Mouse (Mus musculus): Measurements from ENCODE around the gene Dennd6b. TPM values are rescaled to one million over a fixed set of nuclear protein-coding genes. Genes with fewer than 3 reads are reported as not detected.

The Dennd6b gene
- total RNA-seq (2021) = 10 to 100 TPM; 45.9 to 52.9 TPM
- long read RNA-seq, experiment 1, full-length matches to known transcripts = 26 of 124 reads
- long read RNA-seq, experiment 1, partial matches to known transcripts = 6 of 124 reads
- long read RNA-seq, experiment 1, other reads (novel, unspliced or antisense) = 92 of 124 reads
- long read RNA-seq, experiment 2, full-length matches to known transcripts = 16 of 72 reads
- long read RNA-seq, experiment 2, partial matches to known transcripts = 5 of 72 reads
- long read RNA-seq, experiment 2, other reads (novel, unspliced or antisense) = 51 of 72 reads

- peak; percentile 95 to 96 for DNase-seq (ENCODE audit: low spot score in 2 of 2)
Measured at GRCm38 (mm10) chr15:89196313-89196706, at the start of gene Dennd6b. TSS of gene Dennd6b (minus strand) at chr15:89196496.

- no peak for DNase-seq (ENCODE audit: low spot score in 2 of 2)
Measured at GRCm38 (mm10) chr15:89241025-89241424, 44.7 kb upstream of the Dennd6b start.

DNA sequence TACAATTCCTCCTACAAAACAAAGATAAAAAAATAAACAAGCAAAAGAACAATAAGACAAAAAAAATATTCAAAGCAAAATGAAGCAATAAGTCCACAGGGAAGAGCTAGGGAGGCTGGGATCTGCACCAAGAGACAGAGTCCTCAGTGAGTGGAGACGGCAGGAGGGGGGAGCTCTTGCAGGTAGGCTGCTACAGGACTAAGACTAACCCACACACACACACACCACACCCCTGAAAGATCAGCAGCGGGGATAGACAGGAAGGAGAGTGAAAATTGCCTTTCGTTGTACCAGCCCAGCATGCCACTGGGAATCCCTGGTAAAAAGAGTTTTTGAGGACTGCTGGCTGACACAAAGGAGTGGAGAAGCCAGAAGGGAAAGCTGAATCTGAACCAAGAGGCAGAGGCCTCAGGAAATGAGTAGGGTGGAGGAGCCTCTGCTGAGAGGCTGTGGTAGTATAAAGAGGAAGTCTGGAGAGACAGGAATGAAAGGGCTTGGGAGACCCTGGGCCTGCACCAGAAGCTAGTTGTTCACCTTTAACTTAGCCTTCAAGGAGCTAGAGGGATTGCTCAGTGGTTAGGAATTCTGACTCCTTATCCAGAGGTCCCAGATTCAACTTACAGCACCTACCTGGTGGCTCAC is 43.6 kb upstream of the Dennd6b start:
- DNase-seq (ENCODE audit: low spot score in 2 of 2) = no peak

DNA sequence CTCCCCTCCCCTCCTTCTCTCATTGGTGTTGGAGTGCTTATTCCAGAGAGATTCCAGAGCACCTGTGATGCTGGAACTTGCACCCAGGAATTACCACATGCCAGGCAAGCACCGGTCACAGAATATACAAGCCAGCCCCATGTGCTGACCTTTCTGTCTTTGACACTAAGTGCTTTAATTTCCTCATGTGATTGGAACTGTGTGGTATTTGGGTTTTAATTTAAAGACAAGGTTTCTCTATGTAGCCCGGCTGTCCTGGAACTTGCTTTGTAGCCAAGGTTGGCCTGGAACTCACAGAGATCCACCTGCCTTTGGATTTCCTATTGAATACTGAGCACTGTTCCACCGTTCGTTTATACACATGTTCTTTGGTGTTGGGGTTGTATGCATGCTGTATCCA is 37.8 kb upstream of the Dennd6b start:
- no peak for DNase-seq (ENCODE audit: low spot score in 2 of 2)

- peak in 1 of 2 experiments; percentile 16 for DNase-seq (ENCODE audit: low spot score in 2 of 2)
Measured at GRCm38 (mm10) chr15:89233586-89233985, 37.3 kb upstream of the Dennd6b start.

DNA sequence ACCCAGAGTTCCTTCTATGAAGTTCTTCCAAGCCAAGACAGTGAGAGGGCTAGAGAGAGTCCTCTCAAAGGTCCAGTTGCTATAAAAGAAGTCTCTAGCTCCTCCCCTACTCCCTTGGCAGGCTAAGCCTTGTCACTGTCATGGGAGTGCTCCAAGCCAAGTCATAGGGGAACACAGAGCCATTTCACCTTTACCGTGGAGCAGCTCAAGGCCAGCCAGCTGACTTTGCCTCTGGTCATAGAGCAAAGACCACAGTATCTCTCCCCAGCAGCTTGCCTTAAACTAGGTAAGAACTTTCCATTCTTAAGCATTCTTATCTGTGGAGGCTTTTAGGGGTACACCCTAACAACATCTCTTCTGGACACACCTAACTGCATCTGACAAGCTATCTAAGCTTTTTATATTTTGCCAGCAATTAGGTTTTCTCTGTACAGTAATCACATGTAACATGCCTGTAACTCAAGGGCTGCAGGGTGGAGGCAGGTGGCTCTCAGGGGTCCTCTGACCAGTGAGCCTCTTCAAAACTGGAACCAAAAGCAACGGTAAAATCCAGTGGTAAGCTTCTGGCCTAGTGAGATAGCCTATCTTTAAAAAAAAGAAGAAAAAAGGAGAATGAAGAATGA is 19.4 kb upstream of the Dennd6b start:
- DNase-seq (ENCODE audit: low spot score in 2 of 2) = no peak

DNA sequence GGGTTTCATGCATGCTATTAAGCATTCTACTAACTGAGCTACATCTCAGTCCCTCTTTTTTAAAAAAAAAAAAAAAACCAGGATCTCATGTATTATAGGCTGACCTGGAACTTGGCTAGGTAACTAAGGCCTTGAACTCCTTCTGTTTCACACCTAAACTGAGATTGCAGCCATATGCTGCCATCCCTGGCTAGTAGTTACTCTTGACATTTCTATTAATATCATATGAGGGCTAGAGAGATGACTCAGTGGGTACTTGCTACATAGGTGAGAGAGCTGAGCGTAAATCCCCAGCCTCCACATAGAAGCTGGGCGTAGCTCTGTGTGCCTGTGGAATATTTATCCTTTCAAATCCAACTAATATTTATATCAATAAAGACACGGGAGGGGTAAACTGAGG is 18.7 kb upstream of the Dennd6b start:
- no peak for DNase-seq (ENCODE audit: low spot score in 2 of 2)

GRCm38 (mm10) chr15:89213517-89213916 is 17.2 kb upstream of the Dennd6b start:
- DNase-seq (ENCODE audit: low spot score in 2 of 2) = no peak

DNA sequence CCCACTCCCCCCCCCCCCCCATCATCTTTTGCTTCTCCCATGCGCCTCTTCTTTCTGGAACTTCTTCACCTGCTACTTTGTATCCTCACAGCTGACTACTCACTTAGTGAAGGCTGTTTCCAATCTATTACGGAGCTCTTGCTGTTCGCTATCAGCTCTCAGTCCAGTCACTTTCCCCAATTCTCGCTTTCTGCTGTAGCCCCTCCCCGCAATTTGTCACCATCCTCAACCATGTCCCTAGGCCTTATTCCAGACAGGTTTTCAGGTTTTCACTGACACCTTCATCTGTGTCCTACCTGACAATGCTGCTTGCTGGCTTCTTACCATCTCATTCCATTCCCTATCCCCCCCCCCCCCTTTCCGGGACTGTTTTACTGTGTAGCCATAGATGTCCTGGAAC is 16.2 kb upstream of the Dennd6b start:
- DNase-seq (ENCODE audit: low spot score in 2 of 2) = no peak

GRCm38 (mm10) chr15:89211716-89212461 is 15.6 kb upstream of the Dennd6b start:
- DNase-seq (ENCODE audit: low spot score in 2 of 2) = peak in 1 of 2 experiments; percentile 13

- peak; percentile 75 to 77 for DNase-seq (ENCODE audit: low spot score in 2 of 2)
Measured at GRCm38 (mm10) chr15:89210915-89211715, 14.8 kb upstream of the Dennd6b start, which contains the start of gene Ppp6r2. TSS of gene Ppp6r2 (plus strand) at chr15:89211553.

DNA sequence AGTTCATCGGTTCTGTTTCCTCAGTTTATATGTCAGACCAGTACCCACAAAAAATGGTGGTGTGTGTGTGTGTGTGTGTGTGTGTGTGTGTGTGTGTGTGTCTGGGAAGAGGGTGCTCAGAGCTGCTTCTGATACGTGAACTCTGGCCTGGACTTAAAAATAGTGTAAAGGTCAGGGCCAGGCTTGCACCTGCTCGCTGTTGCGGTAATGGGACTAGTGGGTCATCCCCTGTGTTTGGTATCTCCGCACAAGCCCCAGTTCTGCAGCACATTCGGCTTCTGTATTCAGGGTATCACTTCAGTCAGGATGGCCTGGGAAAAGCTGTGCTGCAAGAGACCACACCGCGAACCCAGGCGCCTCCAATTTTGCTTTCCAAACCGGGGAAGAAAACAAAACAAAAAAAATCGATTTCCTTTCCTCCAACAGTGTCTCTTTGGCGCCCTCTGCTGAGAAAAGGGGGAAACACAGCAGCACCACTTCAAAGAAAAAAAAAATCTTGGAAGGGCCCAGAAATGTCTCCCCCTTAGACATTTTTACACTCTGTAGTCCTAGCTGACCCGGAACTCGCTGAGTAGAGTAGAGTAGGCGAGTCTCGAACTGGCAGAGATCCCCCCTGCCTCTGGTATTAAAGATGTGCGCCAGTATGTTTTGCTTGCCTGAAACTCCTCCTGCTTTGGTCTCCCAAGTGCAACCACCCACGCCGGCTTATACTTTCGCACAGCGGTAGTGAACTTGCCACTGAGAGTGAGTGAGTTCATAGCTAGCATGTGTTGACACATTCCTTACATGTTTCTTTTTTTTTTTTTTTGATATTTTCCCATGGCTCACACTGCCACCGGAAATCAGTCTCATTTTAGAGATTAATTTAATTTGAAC is 13.8 kb upstream of the Dennd6b start:
- DNase-seq (ENCODE audit: low spot score in 2 of 2) = peak; percentile 85 to 91

DNA sequence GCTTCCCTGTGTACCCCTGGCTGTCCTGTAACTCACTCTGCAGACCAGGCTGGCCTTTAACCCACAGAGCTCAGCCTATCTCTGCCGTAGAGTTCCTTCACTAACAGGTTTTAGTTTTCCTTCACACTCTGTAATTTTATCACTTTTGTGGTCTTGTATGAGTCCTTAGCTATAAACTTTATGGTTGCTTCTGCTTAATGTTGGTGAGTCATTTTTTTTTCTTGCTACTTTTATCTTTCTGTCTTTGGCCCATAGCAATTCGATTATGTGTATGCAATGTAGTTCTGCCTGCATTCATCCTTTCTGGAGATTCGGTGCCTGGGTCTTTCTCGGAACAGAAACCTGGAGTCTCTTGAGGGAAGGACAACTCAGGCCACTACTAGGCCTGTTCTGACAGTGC is 11.2 kb upstream of the Dennd6b start:
- no peak for DNase-seq (ENCODE audit: low spot score in 2 of 2)

- no peak for DNase-seq (ENCODE audit: low spot score in 2 of 2)
Measured at GRCm38 (mm10) chr15:89197056-89197455, 760 bp upstream of the Dennd6b start.

DNA sequence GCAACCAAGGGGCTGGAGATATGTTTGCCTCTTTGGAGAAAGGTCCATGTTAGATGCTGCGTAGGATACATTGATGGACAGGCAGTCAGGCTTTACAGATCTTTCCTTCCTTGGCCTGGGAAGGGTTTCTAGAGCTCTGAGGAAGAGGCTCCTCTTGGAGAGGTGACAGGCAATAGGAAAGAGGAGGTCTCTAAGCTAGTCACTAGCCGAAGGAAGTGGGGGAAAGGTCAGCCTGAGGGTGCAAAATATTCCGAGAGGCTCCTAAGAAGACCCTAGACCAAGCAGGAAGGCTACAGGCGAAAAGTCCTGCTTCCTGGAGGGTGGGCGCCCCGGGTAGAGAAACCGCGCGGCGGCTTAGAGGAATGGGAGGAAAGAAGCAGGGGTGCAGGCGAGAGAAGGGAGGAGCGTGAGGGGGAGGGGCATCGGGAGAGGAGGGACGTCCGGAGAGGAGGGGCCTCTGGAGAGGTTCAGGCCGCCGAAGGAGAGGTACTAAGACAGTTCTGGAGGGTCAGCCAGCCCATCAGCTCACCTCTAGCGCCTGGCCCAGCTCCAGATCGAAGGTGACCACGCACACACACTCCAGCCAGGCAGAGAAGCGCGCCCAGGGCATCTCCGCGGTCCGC is 495 bp downstream of the Dennd6b start:
- DNase-seq (ENCODE audit: low spot score in 2 of 2) = peak; percentile 90 to 92

DNA sequence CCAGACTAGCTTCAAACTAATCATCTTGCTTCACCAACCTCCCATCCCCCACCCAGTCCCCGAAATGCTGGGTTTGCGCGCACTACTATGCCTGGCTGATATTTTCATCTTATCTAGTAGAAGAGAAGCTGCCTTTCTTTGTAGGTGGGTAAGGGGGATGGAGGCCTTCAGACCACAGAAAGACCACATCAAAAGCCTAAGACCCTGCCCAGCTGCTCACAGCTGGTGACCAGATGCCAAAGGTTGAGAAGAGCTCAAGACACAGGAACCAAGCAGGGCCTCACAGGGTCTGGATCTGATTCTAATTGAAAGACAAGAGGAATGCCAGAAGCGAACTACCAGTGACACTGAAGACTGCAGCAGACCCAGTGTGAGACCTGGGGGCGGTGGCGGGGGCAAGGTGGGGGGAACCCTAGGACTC is 1.0 kb downstream of the Dennd6b start:
- DNase-seq (ENCODE audit: low spot score in 2 of 2) = no peak

DNA sequence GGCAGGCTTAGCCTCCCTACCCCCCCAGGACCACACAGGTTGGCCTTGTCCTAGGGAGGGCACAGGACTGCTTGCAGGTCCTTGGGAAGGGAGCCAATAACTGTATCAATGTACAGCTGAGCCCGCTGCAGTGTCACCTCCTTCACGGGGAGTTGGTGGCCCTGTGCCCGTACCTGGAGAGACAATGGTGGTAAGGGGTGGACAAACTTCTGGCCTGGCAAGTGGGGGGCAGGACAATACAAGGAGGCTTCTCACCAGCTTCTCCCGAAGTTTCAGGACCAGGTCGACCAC is 11.4 kb downstream of the Dennd6b start:
- DNase-seq (ENCODE audit: low spot score in 2 of 2) = no peak

DNA sequence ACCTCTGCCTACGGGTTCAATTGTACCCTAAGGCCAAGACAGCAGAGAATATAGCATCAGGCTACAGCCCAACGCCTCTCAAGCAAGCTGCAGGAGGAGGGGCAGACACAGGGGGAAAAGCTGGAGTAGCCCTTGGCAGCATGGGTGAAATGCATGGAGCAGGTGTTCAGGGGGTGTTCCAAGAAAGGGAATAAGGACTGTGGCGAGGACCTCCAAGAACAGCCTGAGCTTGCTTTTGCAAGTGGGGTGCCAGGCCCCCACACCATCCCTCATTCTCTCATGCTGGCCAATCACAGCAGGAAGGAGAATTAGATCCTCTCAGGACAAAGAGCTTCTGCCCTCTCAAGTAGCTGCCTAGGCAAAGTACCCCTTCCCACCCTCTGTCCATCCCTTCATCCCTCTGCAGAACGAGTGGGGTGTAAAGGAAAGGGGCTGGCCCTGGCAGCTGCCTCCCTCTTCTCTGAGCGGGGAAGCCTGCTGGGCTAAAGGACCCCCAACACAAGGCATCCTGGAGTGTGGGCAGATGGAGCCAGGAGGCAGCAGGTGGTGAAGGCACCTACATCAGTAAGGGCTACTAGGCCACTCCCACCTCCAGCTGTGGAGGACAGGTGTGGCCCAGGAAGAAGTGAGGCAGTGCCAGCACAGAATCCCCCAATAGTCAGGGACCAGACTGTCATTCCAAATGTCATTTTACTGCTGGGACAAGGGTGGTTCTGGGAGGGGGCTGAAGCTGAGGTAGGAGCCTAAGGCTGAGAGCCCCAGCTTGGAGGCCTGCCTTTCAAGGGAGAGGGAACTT is 12.0 kb downstream of the Dennd6b start:
- no peak for DNase-seq (ENCODE audit: low spot score in 2 of 2)

DNA sequence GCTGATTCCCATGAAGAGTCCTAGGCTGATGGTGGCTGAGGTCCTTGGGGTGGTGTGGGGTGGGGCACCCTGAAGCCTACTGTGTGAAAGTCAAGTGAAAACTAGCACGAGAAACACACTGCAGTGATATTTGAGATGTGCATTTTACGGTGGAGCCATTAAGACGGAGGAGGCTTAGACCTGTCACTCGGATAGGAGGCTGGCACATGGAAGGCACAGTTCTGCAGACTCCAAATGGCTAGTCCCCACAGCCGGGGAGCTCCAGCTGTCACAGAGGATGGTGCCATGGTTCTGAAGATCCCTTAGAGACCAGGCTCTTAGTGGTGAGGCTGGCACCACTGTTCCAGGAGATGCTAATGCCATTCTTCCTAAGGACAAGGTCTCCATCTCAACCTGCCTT is 13.5 kb downstream of the Dennd6b start:
- DNase-seq (ENCODE audit: low spot score in 2 of 2) = no peak
